Mouse (Mus musculus): ENCODE measurements around the gene Iffo2. TPM values are rescaled to one million over a fixed set of nuclear protein-coding genes. Genes with fewer than 3 reads are reported as not detected.

The Iffo2 gene
- polyA plus RNA-seq, 2 experiments: 0.56 to 1.4 TPM

GRCm38 (mm10) chr4:139646916-139647315, 116.6 kb downstream of the Iffo2 start:
- no peaks in the 10 kb centered on the region for H3K9me3 ChIP-seq (ENCODE audit: control insufficient read depth, low read length)
- no peak overlapping the region for H3K9ac ChIP-seq (replicated peaks)
- H3K4me2 ChIP-seq (ENCODE audit: low read depth): no peak overlapping the region
- no peaks in the 10 kb centered on the region for H3K27me3 ChIP-seq (ENCODE audit: control insufficient read depth, insufficient read depth, low read length)
- no peak for ATAC-seq (ENCODE audit: insufficient read depth)
- 70% methylated on average over 7 of the region's 7 CpGs for WGBS (ENCODE audit: insufficient replicate concordance)
- H3K4me1 ChIP-seq (replicated peaks; ENCODE audit: control insufficient read depth in 2 of 2, insufficient read depth in 2 of 2, low read length in 1 of 2): no peaks in the 10 kb centered on the region
- no peak for DNase-seq (ENCODE audit: low read depth in 3 of 3, low spot score in 3 of 3)
- peak; percentile 57 for TF ChIP-seq CTCF (IDR thresholded peaks at IDR 0.05; ENCODE audit: low read depth)
- TF ChIP-seq EP300 (IDR thresholded peaks at IDR 0.05; ENCODE audit: low read depth): no peak
- no peaks in the 10 kb centered on the region for H3K36me3 ChIP-seq (replicated peaks; ENCODE audit: control insufficient read depth, insufficient read depth, low read depth)
- H3K27ac ChIP-seq: no peak overlapping the region
- no peak overlapping the region for H3K4me3 ChIP-seq (ENCODE audit: insufficient read depth in 1 of 2, low read depth in 2 of 2, low read length in 2 of 2)

- DNase-seq (ENCODE audit: low read depth in 3 of 3, low spot score in 3 of 3) (no peak), ATAC-seq (ENCODE audit: insufficient read depth) (no peak)
- Histone ChIP-seq H3K4me3 (ENCODE audit: insufficient read depth in 1 of 2, low read depth in 2 of 2, low read length in 2 of 2) (no peak overlapping the region), H3K4me1 (replicated peaks; ENCODE audit: control insufficient read depth in 2 of 2, insufficient read depth in 2 of 2, low read length in 1 of 2) (no peaks in the 10 kb centered on the region), H3K27me3 (ENCODE audit: control insufficient read depth, insufficient read depth, low read length) (no peaks in the 10 kb centered on the region), H3K9ac (replicated peaks) (no peak overlapping the region), H3K4me2 (ENCODE audit: low read depth) (no peak overlapping the region), H3K9me3 (ENCODE audit: control insufficient read depth, low read length) (no peaks in the 10 kb centered on the region), H3K36me3 (replicated peaks; ENCODE audit: control insufficient read depth, insufficient read depth, low read depth) (no peaks in the 10 kb centered on the region), H3K27ac (no peak overlapping the region)
- TF ChIP-seq EP300 (IDR thresholded peaks at IDR 0.05; ENCODE audit: low read depth): no peak
- TF ChIP-seq CTCF (IDR thresholded peaks at IDR 0.05; ENCODE audit: low read depth): no peak
- WGBS (ENCODE audit: insufficient replicate concordance): 62% methylated on average over 15 of the region's 15 CpGs
These were observed 119.9 kb downstream of the Iffo2 start for GRCm38 (mm10) chr4:139650086-139650743.

- Histone ChIP-seq H3K4me2 (ENCODE audit: low read depth) (no peak overlapping the region), H3K9me3 (ENCODE audit: control insufficient read depth, low read length) (no peaks in the 10 kb centered on the region), H3K27ac (no peak overlapping the region), H3K9ac (replicated peaks) (no peak overlapping the region), H3K27me3 (ENCODE audit: control insufficient read depth, insufficient read depth, low read length) (no peaks in the 10 kb centered on the region), H3K36me3 (replicated peaks; ENCODE audit: control insufficient read depth, insufficient read depth, low read depth) (no peaks in the 10 kb centered on the region), H3K4me1 (replicated peaks; ENCODE audit: control insufficient read depth in 2 of 2, insufficient read depth in 2 of 2, low read length in 1 of 2) (no peaks in the 10 kb centered on the region), H3K4me3 (ENCODE audit: insufficient read depth in 1 of 2, low read depth in 2 of 2, low read length in 2 of 2) (no peak overlapping the region)
- WGBS (ENCODE audit: insufficient replicate concordance): 37% methylated on average over 11 of the region's 11 CpGs
- ATAC-seq (ENCODE audit: insufficient read depth): no peak
- TF ChIP-seq EP300 (IDR thresholded peaks at IDR 0.05; ENCODE audit: low read depth) (no peak), CTCF (IDR thresholded peaks at IDR 0.05; ENCODE audit: low read depth) (no peak)
- DNase-seq (ENCODE audit: low read depth in 3 of 3, low spot score in 3 of 3): no peak
These were observed 120.6 kb downstream of the Iffo2 start for GRCm38 (mm10) chr4:139650907-139651306.

GRCm38 (mm10) chr4:139653238-139653637, 122.9 kb downstream of the Iffo2 start, which contains the start of gene Tas1r2:
Gene Tas1r2, plus strand, starts transcription at chr4:139653538.
- H3K27ac ChIP-seq: no peak within 1 kb of the TSS
- H3K4me2 ChIP-seq (ENCODE audit: low read depth): no peak within 1 kb of the TSS
- H3K4me1 ChIP-seq (replicated peaks; ENCODE audit: control insufficient read depth in 2 of 2, insufficient read depth in 2 of 2, low read length in 1 of 2): no peaks in the 10 kb centered on the region
- H3K27me3 ChIP-seq (ENCODE audit: control insufficient read depth, insufficient read depth, low read length): no peaks in the 10 kb centered on the region
- no peak for TF ChIP-seq EP300 (IDR thresholded peaks at IDR 0.05; ENCODE audit: low read depth)
- no peak for TF ChIP-seq CTCF (IDR thresholded peaks at IDR 0.05; ENCODE audit: low read depth)
- no peaks in the 10 kb centered on the region for H3K9me3 ChIP-seq (ENCODE audit: control insufficient read depth, low read length)
- H3K4me3 ChIP-seq (ENCODE audit: insufficient read depth in 1 of 2, low read depth in 2 of 2, low read length in 2 of 2): no peak within 1 kb of the TSS
- WGBS (ENCODE audit: insufficient replicate concordance): 58% methylated on average over 8 of the region's 8 CpGs
- ATAC-seq (ENCODE audit: insufficient read depth) (no peak), DNase-seq (ENCODE audit: low read depth in 3 of 3, low spot score in 3 of 3) (no peak)
- H3K36me3 ChIP-seq (replicated peaks; ENCODE audit: control insufficient read depth, insufficient read depth, low read depth): no peaks in the 10 kb centered on the region
- no peak within 1 kb of the TSS for H3K9ac ChIP-seq (replicated peaks)

- Histone ChIP-seq H3K4me2 (ENCODE audit: low read depth) (no peak overlapping the region), H3K4me1 (replicated peaks; ENCODE audit: control insufficient read depth in 2 of 2, insufficient read depth in 2 of 2, low read length in 1 of 2) (no peaks in the 10 kb centered on the region), H3K4me3 (ENCODE audit: insufficient read depth in 1 of 2, low read depth in 2 of 2, low read length in 2 of 2) (no peak overlapping the region), H3K9me3 (ENCODE audit: control insufficient read depth, low read length) (no peaks in the 10 kb centered on the region), H3K27ac (no peak overlapping the region), H3K36me3 (replicated peaks; ENCODE audit: control insufficient read depth, insufficient read depth, low read depth) (no peaks in the 10 kb centered on the region), H3K27me3 (ENCODE audit: control insufficient read depth, insufficient read depth, low read length) (no peaks in the 10 kb centered on the region), H3K9ac (replicated peaks) (no peak overlapping the region)
- ATAC-seq (ENCODE audit: insufficient read depth): no peak
- TF ChIP-seq EP300 (IDR thresholded peaks at IDR 0.05; ENCODE audit: low read depth): no peak
- TF ChIP-seq CTCF (IDR thresholded peaks at IDR 0.05; ENCODE audit: low read depth): no peak
- 67% methylated on average over 14 of the region's 14 CpGs for WGBS (ENCODE audit: insufficient replicate concordance)
- DNase-seq (ENCODE audit: low read depth in 3 of 3, low spot score in 3 of 3): no peak
These were observed 131.5 kb downstream of the Iffo2 start for GRCm38 (mm10) chr4:139661897-139662296.

All from liver, embryonic 14.5 days (tissue).